Mouse (Mus musculus): ENCODE data around the gene Lepr. TPM values are rescaled to one million over a fixed set of nuclear protein-coding genes. Genes with fewer than 3 reads are reported as not detected.
A peak's percentile ranks its signal among the peaks of the same experiment; 100 is the strongest.

Lepr gene
- polyA plus RNA-seq (2012; rRNA removed): 0.37 and 0.82 TPM in 2 replicates

- Histone ChIP-seq H3K4me3 (ENCODE audit: low read depth, low read length) (peak within 1 kb of the TSS; percentile 54), H3K36me3 (ENCODE audit: control insufficient read depth, insufficient read depth, low read length) (no peaks in the 10 kb centered on the region), H3K27me3 (ENCODE audit: control insufficient read depth, insufficient read depth, low read length) (peaks cover 5% of the 10 kb centered on the region), H3K27ac (ENCODE audit: insufficient read depth, low read depth, low read length) (peak within 1 kb of the TSS; percentile 45; the same call in 1 of the 2 replicates), H3K4me1 (ENCODE audit: control insufficient read depth, insufficient read depth, insufficient read length, low read length) (no peaks in the 10 kb centered on the region)
- WGBS: 4% methylated on average over 50 of the region's 50 CpGs
- TF ChIP-seq POLR2A (IDR thresholded peaks at IDR 0.05; ENCODE audit: low read depth, low read length) (no peak), CTCF (IDR thresholded peaks at IDR 0.05; ENCODE audit: extremely low read depth, insufficient read length, insufficient replicate concordance, low read depth, low read length) (no peak)
Measured at GRCm38 (mm10) chr4:101717367-101718121, at the start of gene Lepr. Gene Lepr (plus strand): TSS chr4:101717404.

- no peak overlapping the region for H3K27ac ChIP-seq (ENCODE audit: insufficient read depth, low read depth, low read length)
- H3K36me3 ChIP-seq (ENCODE audit: control insufficient read depth, insufficient read depth, low read length): no peaks in the 10 kb centered on the region
Measured at GRCm38 (mm10) chr4:101669161-101669560, 48.0 kb upstream of the Lepr start.

DNA sequence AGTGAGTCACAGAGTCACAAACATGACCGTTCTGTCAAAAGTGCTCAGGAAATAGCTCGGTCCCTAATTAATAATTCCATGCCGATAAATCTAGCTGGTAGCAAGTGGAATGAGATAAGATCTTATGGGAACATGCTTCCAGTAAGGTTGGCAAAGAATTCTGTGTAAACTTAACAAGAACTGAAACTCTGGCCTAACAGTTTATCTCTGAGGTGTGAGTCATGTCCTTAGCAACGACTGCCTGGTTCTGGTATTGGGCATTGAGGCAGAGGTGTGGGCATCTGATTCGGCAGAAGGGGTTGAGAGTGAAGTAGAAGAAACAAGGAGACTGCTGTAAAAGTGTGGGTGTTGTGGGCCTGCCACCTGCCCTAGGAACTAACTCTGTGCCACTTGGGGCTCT, 47.4 kb upstream of the Lepr start:
- 31% methylated on average over 5 of the region's 5 CpGs for WGBS

More at GRCm38 (mm10) chr4:101669161-101669560, 48.0 kb upstream of the Lepr start:
- TF ChIP-seq POLR2A (IDR thresholded peaks at IDR 0.05; ENCODE audit: low read depth, low read length): no peak
- no peak for TF ChIP-seq CTCF (IDR thresholded peaks at IDR 0.05; ENCODE audit: extremely low read depth, insufficient read length, insufficient replicate concordance, low read depth, low read length)
- H3K27me3 ChIP-seq (ENCODE audit: control insufficient read depth, insufficient read depth, low read length): no peaks in the 10 kb centered on the region
- WGBS: 34% methylated on average over 5 of the region's 5 CpGs
- 0 out of 2 replicates have a peak, but pooled peaks cover under 1% of the 10 kb centered on the region for H3K4me1 ChIP-seq (ENCODE audit: control insufficient read depth, insufficient read depth, insufficient read length, low read length)
- H3K4me3 ChIP-seq (ENCODE audit: low read depth, low read length): no peak overlapping the region

DNA sequence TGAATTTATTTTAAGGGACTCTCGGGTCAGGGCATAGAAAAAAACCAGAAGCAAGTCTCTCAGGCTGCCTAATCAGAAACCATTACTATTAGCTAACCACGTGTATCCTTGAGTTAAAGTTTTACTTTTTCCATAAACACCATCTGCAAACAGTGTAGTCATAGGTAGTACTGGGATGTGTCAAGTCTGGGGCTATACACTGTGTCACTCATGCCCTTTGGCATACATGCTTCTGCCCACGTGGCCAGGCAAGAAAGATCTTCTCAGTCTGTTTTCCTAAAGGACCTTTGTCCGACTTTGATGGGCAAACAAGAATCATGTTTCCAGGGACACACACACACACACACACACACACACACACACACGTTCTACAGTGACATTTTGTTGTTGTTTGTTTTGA, 42.4 kb upstream of the Lepr start:
- no peaks in the 10 kb centered on the region for H3K36me3 ChIP-seq (ENCODE audit: control insufficient read depth, insufficient read depth, low read length)
- H3K4me3 ChIP-seq (ENCODE audit: low read depth, low read length): no peak overlapping the region
- H3K27ac ChIP-seq (ENCODE audit: insufficient read depth, low read depth, low read length): no peak overlapping the region
- 27% methylated on average over 5 of the region's 5 CpGs for WGBS
- H3K4me1 ChIP-seq (ENCODE audit: control insufficient read depth, insufficient read depth, insufficient read length, low read length): peaks cover 2% of the 10 kb centered on the region; the same call in 1 of the 2 replicates
- H3K27me3 ChIP-seq (ENCODE audit: control insufficient read depth, insufficient read depth, low read length): no peaks in the 10 kb centered on the region
- TF ChIP-seq CTCF (IDR thresholded peaks at IDR 0.05; ENCODE audit: extremely low read depth, insufficient read length, insufficient replicate concordance, low read depth, low read length) (no peak), POLR2A (IDR thresholded peaks at IDR 0.05; ENCODE audit: low read depth, low read length) (no peak)

More for the DNA sequence above, 47.4 kb upstream of the Lepr start:
- Histone ChIP-seq H3K4me1 (ENCODE audit: control insufficient read depth, insufficient read depth, insufficient read length, low read length) (peaks cover 2% of the 10 kb centered on the region; the same call in 1 of the 2 replicates), H3K27ac (ENCODE audit: insufficient read depth, low read depth, low read length) (no peak overlapping the region), H3K4me3 (ENCODE audit: low read depth, low read length) (no peak overlapping the region), H3K27me3 (ENCODE audit: control insufficient read depth, insufficient read depth, low read length) (no peaks in the 10 kb centered on the region), H3K36me3 (ENCODE audit: control insufficient read depth, insufficient read depth, low read length) (no peaks in the 10 kb centered on the region)
- TF ChIP-seq POLR2A (IDR thresholded peaks at IDR 0.05; ENCODE audit: low read depth, low read length) (no peak), CTCF (IDR thresholded peaks at IDR 0.05; ENCODE audit: extremely low read depth, insufficient read length, insufficient replicate concordance, low read depth, low read length) (no peak)

DNA sequence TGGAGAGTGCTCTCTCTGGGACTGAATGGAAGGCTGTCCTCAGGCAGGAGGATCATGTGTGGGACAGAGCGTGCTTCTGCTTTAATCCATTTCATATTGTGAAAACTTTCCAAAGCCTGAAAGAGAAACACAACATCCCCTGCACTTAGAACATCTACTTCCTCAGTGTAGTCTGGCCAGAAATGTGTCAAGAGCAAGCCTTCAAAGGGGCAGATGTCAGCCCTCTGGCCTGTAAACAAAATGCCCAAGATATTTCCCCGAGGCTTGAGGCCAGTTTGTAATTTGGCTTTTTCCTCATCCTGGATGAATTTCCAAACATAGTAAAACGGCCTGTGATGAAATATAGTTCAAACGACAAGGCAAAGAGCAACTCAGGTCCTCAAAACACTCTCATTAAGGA, 41.5 kb upstream of the Lepr start:
- Histone ChIP-seq H3K27me3 (ENCODE audit: control insufficient read depth, insufficient read depth, low read length) (no peaks in the 10 kb centered on the region), H3K36me3 (ENCODE audit: control insufficient read depth, insufficient read depth, low read length) (no peaks in the 10 kb centered on the region), H3K4me3 (ENCODE audit: low read depth, low read length) (no peak overlapping the region), H3K27ac (ENCODE audit: insufficient read depth, low read depth, low read length) (peak overlapping the region; percentile 32; the same call in 1 of the 2 replicates), H3K4me1 (ENCODE audit: control insufficient read depth, insufficient read depth, insufficient read length, low read length) (peaks cover 2% of the 10 kb centered on the region; the same call in 1 of the 2 replicates)
- TF ChIP-seq POLR2A (IDR thresholded peaks at IDR 0.05; ENCODE audit: low read depth, low read length) (no peak), CTCF (IDR thresholded peaks at IDR 0.05; ENCODE audit: extremely low read depth, insufficient read length, insufficient replicate concordance, low read depth, low read length) (no peak)
- 40% methylated on average over 4 of the region's 4 CpGs for WGBS

GRCm38 (mm10) chr4:101682620-101683019, 34.6 kb upstream of the Lepr start:
- Histone ChIP-seq H3K36me3 (ENCODE audit: control insufficient read depth, insufficient read depth, low read length) (no peaks in the 10 kb centered on the region), H3K4me1 (ENCODE audit: control insufficient read depth, insufficient read depth, insufficient read length, low read length) (no peaks in the 10 kb centered on the region), H3K4me3 (ENCODE audit: low read depth, low read length) (no peak overlapping the region), H3K27ac (ENCODE audit: insufficient read depth, low read depth, low read length) (no peak overlapping the region), H3K27me3 (ENCODE audit: control insufficient read depth, insufficient read depth, low read length) (no peaks in the 10 kb centered on the region)
- TF ChIP-seq CTCF (IDR thresholded peaks at IDR 0.05; ENCODE audit: extremely low read depth, insufficient read length, insufficient replicate concordance, low read depth, low read length) (no peak), POLR2A (IDR thresholded peaks at IDR 0.05; ENCODE audit: low read depth, low read length) (no peak)
- whole genome bisulfite sequencing: 88% methylated on average over 4 of the region's 4 CpGs

DNA sequence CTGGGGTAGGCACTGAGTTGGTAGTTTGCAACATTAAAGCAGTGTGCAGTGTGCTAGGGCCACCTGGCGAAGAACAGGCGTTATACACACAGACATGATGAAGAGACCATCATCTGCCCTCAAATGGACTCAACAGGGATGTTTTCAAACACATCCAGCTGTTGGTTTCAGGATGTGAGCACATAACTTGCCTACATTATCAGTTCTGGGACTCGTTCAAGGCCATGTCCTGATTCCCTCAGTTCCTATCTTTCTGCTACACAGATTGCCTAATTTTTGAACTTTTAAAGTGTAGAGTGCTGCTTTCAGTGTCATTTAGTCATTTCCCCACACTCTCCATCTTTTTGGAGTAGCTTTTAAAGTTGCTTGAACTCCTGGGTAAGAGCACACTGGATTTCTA, 34.1 kb upstream of the Lepr start:
- Histone ChIP-seq H3K27ac (ENCODE audit: insufficient read depth, low read depth, low read length) (no peak overlapping the region), H3K36me3 (ENCODE audit: control insufficient read depth, insufficient read depth, low read length) (no peaks in the 10 kb centered on the region)
- WGBS: 59% methylated on average over 3 of the region's 3 CpGs

More for the DNA sequence above, 34.1 kb upstream of the Lepr start:
- no peak for TF ChIP-seq POLR2A (IDR thresholded peaks at IDR 0.05; ENCODE audit: low read depth, low read length)
- TF ChIP-seq CTCF (IDR thresholded peaks at IDR 0.05; ENCODE audit: extremely low read depth, insufficient read length, insufficient replicate concordance, low read depth, low read length): no peak
- no peaks in the 10 kb centered on the region for H3K4me1 ChIP-seq (ENCODE audit: control insufficient read depth, insufficient read depth, insufficient read length, low read length)
- no peaks in the 10 kb centered on the region for H3K27me3 ChIP-seq (ENCODE audit: control insufficient read depth, insufficient read depth, low read length)
- H3K4me3 ChIP-seq (ENCODE audit: low read depth, low read length): no peak overlapping the region
